8 mouse cellular contexts compared by ENCODE assay signal in genomic region chr9:102718676-102719075, GRCm38 (mm10). TPM values are rescaled to one million over a fixed set of nuclear protein-coding genes. Genes with fewer than 3 reads are reported as not detected.
DNase-seq lines count a peak whose midpoint lies in the region; ATAC-seq and TF ChIP-seq lines count a peak whose summit lies in the region.

No protein-coding gene starts in this region.

- H3K36me3 ChIP-seq in E14TG2a.4 (ENCODE audit: insufficient read depth, low read length): peaks cover 38% of the 10 kb centered on the region
- peaks cover 39% of the 10 kb centered on the region for H3K36me3 ChIP-seq in forebrain, embryonic 13.5 days (ENCODE audit: poor library complexity, severe bottlenecking)
- peaks cover 37% of the 10 kb centered on the region for H3K36me3 ChIP-seq in midbrain, embryonic 13.5 days

- TF ChIP-seq CTCF in E14TG2a.4 (conservative IDR thresholded peaks at IDR 0.05; ENCODE audit: low read length): no peak

- H3K4me2 ChIP-seq in forebrain, embryonic 13.5 days: peak overlapping the region; percentile 91
- peak overlapping the region; percentile 97 for H3K4me2 ChIP-seq in midbrain, embryonic 13.5 days (replicated peaks)

- no peaks in the 10 kb centered on the region for H3K27me3 ChIP-seq in E14TG2a.4 (ENCODE audit: insufficient read depth, low read length)
- no peaks in the 10 kb centered on the region for H3K27me3 ChIP-seq in forebrain, embryonic 13.5 days
- no peaks in the 10 kb centered on the region for H3K27me3 ChIP-seq in midbrain, embryonic 13.5 days

- peak; percentile 56 for DNase-seq in embryo, embryonic 10 days (ENCODE audit: low spot score)
- no peak for DNase-seq in embryo, embryonic 9.5 days (ENCODE audit: extremely low spot score)
- DNase-seq in kidney, postnatal 14 days: peak; percentile 58
- no peak for DNase-seq in cerebellum, adult 11-12 months
- no peak for DNase-seq in natural killer cell, adult 2 months (ENCODE audit: low spot score in 2 of 2)

- ATAC-seq in forebrain, embryonic 13.5 days: no peak
- ATAC-seq in midbrain, embryonic 13.5 days: no peak

- H3K9me3 ChIP-seq in E14TG2a.4 (ENCODE audit: low read length): no peaks in the 10 kb centered on the region
- no peaks in the 10 kb centered on the region for H3K9me3 ChIP-seq in forebrain, embryonic 13.5 days (replicated peaks)
- no peaks in the 10 kb centered on the region for H3K9me3 ChIP-seq in midbrain, embryonic 13.5 days

- H3K9ac ChIP-seq in forebrain, embryonic 13.5 days: peak overlapping the region; percentile 96
- H3K9ac ChIP-seq in midbrain, embryonic 13.5 days (replicated peaks): peak overlapping the region; percentile 100

- peak overlapping the region; percentile 97 for H3K4me3 ChIP-seq in E14TG2a.4 (replicated peaks; ENCODE audit: low read length)
- H3K4me3 ChIP-seq in forebrain, embryonic 13.5 days: peak overlapping the region; percentile 92
- H3K4me3 ChIP-seq in midbrain, embryonic 13.5 days (replicated peaks): peak overlapping the region; percentile 93

- H3K4me1 ChIP-seq in E14TG2a.4 (replicated peaks; ENCODE audit: low read depth, low read length): peaks cover 85% of the 10 kb centered on the region
- H3K4me1 ChIP-seq in forebrain, embryonic 13.5 days: peaks cover 74% of the 10 kb centered on the region
- peaks cover 68% of the 10 kb centered on the region for H3K4me1 ChIP-seq in midbrain, embryonic 13.5 days (replicated peaks)

- WGBS in forebrain, embryonic 13.5 days: under 1% methylated on average over 21 of the region's 21 CpGs
- WGBS in midbrain, embryonic 13.5 days: under 1% methylated on average over 21 of the region's 21 CpGs

- peak overlapping the region; percentile 96 for H3K27ac ChIP-seq in forebrain, embryonic 13.5 days
- peak overlapping the region; percentile 98 for H3K27ac ChIP-seq in midbrain, embryonic 13.5 days

RNA-seq across cellular contexts. Expression of gene Amotl2, which starts 2.2 kb away (rescaled TPM):
- 46.9 and 55.3 TPM in 2 replicates for polyA plus RNA-seq in forebrain, embryonic 13.5 days (2015; fragmentation: Nextera tagmentation; extraction: Ambion mirVana)
- polyA plus RNA-seq in midbrain, embryonic 13.5 days (2015; fragmentation: Nextera tagmentation; extraction: Ambion mirVana): 65.0 and 80.6 TPM in 2 replicates

Comparison
In these comparisons a context has a peak if more than half of its experiments do, and no peak if none do; other contexts are left out.
1. DNase-seq: peak in embryo, embryonic 10 days (single experiment) and kidney, postnatal 14 days (single experiment); none in embryo, embryonic 9.5 days (single experiment), cerebellum, adult 11-12 months (single experiment) and natural killer cell, adult 2 months (0 of 2).
2. Peak in every context shown above with its lines, with median percentiles within 50 percentile points of each other: H3K4me3 ChIP-seq.